Mouse (Mus musculus): Measurements from ENCODE around the gene Zfp462. TPM values are rescaled to one million over a fixed set of nuclear protein-coding genes. Genes with fewer than 3 reads are reported as not detected.
A peak's percentile ranks its signal among the peaks of the same experiment; 100 is the strongest.

Zfp462 gene
- polyA plus RNA-seq, 1 experiment from 2014 or later = 20.2 TPM

DNA sequence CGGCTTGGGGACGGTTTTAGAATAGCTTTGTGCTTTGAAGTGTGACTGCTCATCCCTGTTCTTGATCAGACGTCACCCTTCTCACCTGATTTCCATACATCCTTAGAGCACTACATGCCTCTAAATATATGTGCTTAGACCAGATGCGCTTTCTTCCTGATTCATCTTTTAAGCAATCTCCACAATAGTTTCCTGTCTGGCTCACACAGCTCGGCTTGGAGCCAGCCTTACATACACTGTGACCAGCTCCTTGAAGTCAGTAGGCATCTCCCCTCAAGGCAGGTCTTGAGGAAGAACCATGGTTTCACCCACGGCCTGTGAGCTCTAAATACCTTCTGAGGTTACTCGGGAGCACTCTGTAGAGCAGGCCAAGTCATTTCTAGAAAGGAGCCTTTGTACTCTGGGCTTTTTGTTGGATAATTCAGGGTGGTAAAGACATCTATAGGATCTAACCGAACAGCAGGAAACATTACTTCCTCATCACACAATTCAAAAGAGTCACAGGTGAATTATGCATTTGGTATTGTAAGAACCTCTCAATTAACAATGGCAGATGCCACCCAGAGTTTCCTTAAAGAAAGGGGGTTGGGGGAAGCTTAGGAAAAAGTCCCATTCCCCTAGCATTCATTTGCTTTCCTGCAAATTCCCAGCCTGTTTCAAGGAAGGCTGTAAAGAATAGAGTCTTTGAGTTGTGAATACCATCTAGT, 95.6 kb downstream of the Zfp462 start:
- WGBS = 61% methylated on average over 8 of the region's 8 CpGs
- Histone ChIP-seq H3K4me3 (ENCODE audit: low read depth, low read length) (no peak overlapping the region), H3K9ac (ENCODE audit: low read length) (no peak overlapping the region), H3K27me3 (ENCODE audit: control insufficient read depth, insufficient read depth, low read length) (no peaks in the 10 kb centered on the region), H3K9me3 (ENCODE audit: control insufficient read depth, low read length) (no peaks in the 10 kb centered on the region), H3K4me1 (ENCODE audit: control insufficient read depth, insufficient read depth, low read length) (peaks cover 21% of the 10 kb centered on the region), H3K27ac (ENCODE audit: low read depth, low read length) (no peak overlapping the region; the same call in 1 of the 2 replicates), H3K36me3 (ENCODE audit: control insufficient read depth, insufficient read depth, low read length) (peaks cover 20% of the 10 kb centered on the region), H3K4me2 (no peak overlapping the region)
- DNase-seq (ENCODE audit: low spot score, missing footprints) = peak; percentile 84
- ATAC-seq (ENCODE audit: low FRiP score) = no peak

DNA sequence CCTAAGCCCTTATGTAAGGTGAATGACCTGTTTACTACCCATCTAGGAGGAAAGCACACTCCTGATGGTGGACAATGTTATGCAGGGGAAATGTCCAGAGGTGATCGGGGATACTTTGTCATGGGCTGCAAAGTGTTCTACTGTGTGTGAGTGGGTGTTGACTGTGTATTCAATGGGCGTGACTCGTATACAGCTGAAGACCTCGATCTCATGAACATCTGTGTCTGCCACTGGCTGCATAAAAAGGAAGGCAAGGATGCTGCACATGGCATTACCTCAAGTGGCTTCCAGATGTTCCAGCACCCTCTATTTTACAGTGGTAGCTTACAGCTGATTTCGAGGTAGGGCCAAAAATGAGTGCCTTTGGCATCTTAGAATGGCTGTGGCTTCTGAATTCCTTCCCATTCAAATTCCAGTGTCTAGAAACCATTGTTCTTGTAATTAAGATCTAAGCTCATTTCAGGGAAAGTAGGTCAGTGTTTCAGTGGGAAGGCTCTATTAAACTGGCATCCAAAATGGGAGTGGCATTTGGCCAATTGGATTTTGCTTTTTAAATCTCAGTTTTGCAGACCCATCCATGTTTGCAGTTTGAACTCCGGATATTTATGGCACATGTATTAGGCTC, 96.4 kb downstream of the Zfp462 start:
- H3K4me3 ChIP-seq (ENCODE audit: low read depth, low read length) = no peak overlapping the region
- peaks cover 21% of the 10 kb centered on the region for H3K4me1 ChIP-seq (ENCODE audit: control insufficient read depth, insufficient read depth, low read length)
- H3K27me3 ChIP-seq (ENCODE audit: control insufficient read depth, insufficient read depth, low read length) = no peaks in the 10 kb centered on the region
- no peak overlapping the region for H3K4me2 ChIP-seq
- 90% methylated on average over 6 of the region's 6 CpGs for WGBS
- H3K9me3 ChIP-seq (ENCODE audit: control insufficient read depth, low read length) = no peaks in the 10 kb centered on the region
- ATAC-seq (ENCODE audit: low FRiP score) (no peak), DNase-seq (ENCODE audit: low spot score, missing footprints) (no peak)
- no peak overlapping the region for H3K27ac ChIP-seq (ENCODE audit: low read depth, low read length)
- peaks cover 20% of the 10 kb centered on the region for H3K36me3 ChIP-seq (ENCODE audit: control insufficient read depth, insufficient read depth, low read length)
- H3K9ac ChIP-seq (ENCODE audit: low read length) = no peak overlapping the region

GRCm38 (mm10) chr4:55042573-55042972, 97.7 kb downstream of the Zfp462 start:
- peaks cover 21% of the 10 kb centered on the region for H3K4me1 ChIP-seq (ENCODE audit: control insufficient read depth, insufficient read depth, low read length)
- no peaks in the 10 kb centered on the region for H3K9me3 ChIP-seq (ENCODE audit: control insufficient read depth, low read length)
- H3K4me2 ChIP-seq = no peak overlapping the region
- peak; percentile 89 for DNase-seq (ENCODE audit: low spot score, missing footprints)
- no peaks in the 10 kb centered on the region for H3K27me3 ChIP-seq (ENCODE audit: control insufficient read depth, insufficient read depth, low read length)
- H3K27ac ChIP-seq (ENCODE audit: low read depth, low read length) = no peak overlapping the region
- H3K36me3 ChIP-seq (ENCODE audit: control insufficient read depth, insufficient read depth, low read length) = peaks cover 18% of the 10 kb centered on the region
- ATAC-seq (ENCODE audit: low FRiP score) = no peak
- WGBS = 35% methylated on average over 4 of the region's 4 CpGs
- no peak overlapping the region for H3K9ac ChIP-seq (ENCODE audit: low read length)
- no peak overlapping the region for H3K4me3 ChIP-seq (ENCODE audit: low read depth, low read length)

GRCm38 (mm10) chr4:55047266-55047665, 102.4 kb downstream of the Zfp462 start:
- Histone ChIP-seq H3K27ac (ENCODE audit: low read depth, low read length) (no peak overlapping the region), H3K4me3 (ENCODE audit: low read depth, low read length) (no peak overlapping the region), H3K36me3 (ENCODE audit: control insufficient read depth, insufficient read depth, low read length) (peaks cover 27% of the 10 kb centered on the region), H3K9me3 (ENCODE audit: control insufficient read depth, low read length) (no peaks in the 10 kb centered on the region), H3K4me1 (ENCODE audit: control insufficient read depth, insufficient read depth, low read length) (peaks cover 5% of the 10 kb centered on the region; the same call in 1 of the 2 replicates), H3K9ac (ENCODE audit: low read length) (no peak overlapping the region), H3K27me3 (ENCODE audit: control insufficient read depth, insufficient read depth, low read length) (no peaks in the 10 kb centered on the region), H3K4me2 (no peak overlapping the region)
- ATAC-seq (ENCODE audit: low FRiP score) (no peak), DNase-seq (ENCODE audit: low spot score, missing footprints) (no peak)
- 87% methylated on average over 7 of the region's 7 CpGs for WGBS

GRCm38 (mm10) chr4:55049938-55050610, 105.2 kb downstream of the Zfp462 start:
- DNase-seq (ENCODE audit: low spot score, missing footprints) (no peak), ATAC-seq (ENCODE audit: low FRiP score) (no peak)
- no peak overlapping the region for H3K4me2 ChIP-seq
- no peaks in the 10 kb centered on the region for H3K9me3 ChIP-seq (ENCODE audit: control insufficient read depth, low read length)
- no peaks in the 10 kb centered on the region for H3K4me1 ChIP-seq (ENCODE audit: control insufficient read depth, insufficient read depth, low read length)
- no peak overlapping the region for H3K27ac ChIP-seq (ENCODE audit: low read depth, low read length)
- H3K27me3 ChIP-seq (ENCODE audit: control insufficient read depth, insufficient read depth, low read length) = no peaks in the 10 kb centered on the region
- WGBS = 76% methylated on average over 16 of the region's 16 CpGs
- no peak overlapping the region for H3K4me3 ChIP-seq (ENCODE audit: low read depth, low read length)
- H3K9ac ChIP-seq (ENCODE audit: low read length) = no peak overlapping the region
- peaks cover 46% of the 10 kb centered on the region for H3K36me3 ChIP-seq (ENCODE audit: control insufficient read depth, insufficient read depth, low read length)

- Histone ChIP-seq H3K4me1 (ENCODE audit: control insufficient read depth, insufficient read depth, low read length) (no peaks in the 10 kb centered on the region), H3K4me2 (no peak overlapping the region), H3K9ac (ENCODE audit: low read length) (no peak overlapping the region), H3K4me3 (ENCODE audit: low read depth, low read length) (no peak overlapping the region), H3K9me3 (ENCODE audit: control insufficient read depth, low read length) (no peaks in the 10 kb centered on the region), H3K36me3 (ENCODE audit: control insufficient read depth, insufficient read depth, low read length) (peaks cover 46% of the 10 kb centered on the region), H3K27me3 (ENCODE audit: control insufficient read depth, insufficient read depth, low read length) (no peaks in the 10 kb centered on the region), H3K27ac (ENCODE audit: low read depth, low read length) (no peak overlapping the region)
- DNase-seq (ENCODE audit: low spot score, missing footprints) = no peak
- ATAC-seq (ENCODE audit: low FRiP score) = no peak
- 95% methylated on average over 4 of the region's 4 CpGs for WGBS
Measured at GRCm38 (mm10) chr4:55051345-55051744, 106.5 kb downstream of the Zfp462 start.

GRCm38 (mm10) chr4:55052686-55053085, 107.8 kb downstream of the Zfp462 start:
- H3K9ac ChIP-seq (ENCODE audit: low read length) = no peak overlapping the region
- DNase-seq (ENCODE audit: low spot score, missing footprints) (no peak), ATAC-seq (ENCODE audit: low FRiP score) (no peak)
- no peak overlapping the region for H3K4me2 ChIP-seq
- H3K27me3 ChIP-seq (ENCODE audit: control insufficient read depth, insufficient read depth, low read length) = no peaks in the 10 kb centered on the region
- H3K4me1 ChIP-seq (ENCODE audit: control insufficient read depth, insufficient read depth, low read length) = no peaks in the 10 kb centered on the region
- H3K27ac ChIP-seq (ENCODE audit: low read depth, low read length) = no peak overlapping the region
- WGBS = 90% methylated on average over 10 of the region's 10 CpGs
- H3K9me3 ChIP-seq (ENCODE audit: control insufficient read depth, low read length) = no peaks in the 10 kb centered on the region
- no peak overlapping the region for H3K4me3 ChIP-seq (ENCODE audit: low read depth, low read length)
- H3K36me3 ChIP-seq (ENCODE audit: control insufficient read depth, insufficient read depth, low read length) = peaks cover 50% of the 10 kb centered on the region

- WGBS = 88% methylated on average over 10 of the region's 10 CpGs
- Histone ChIP-seq H3K9me3 (ENCODE audit: control insufficient read depth, low read length) (no peaks in the 10 kb centered on the region), H3K27ac (ENCODE audit: low read depth, low read length) (no peak overlapping the region), H3K36me3 (ENCODE audit: control insufficient read depth, insufficient read depth, low read length) (peaks cover 28% of the 10 kb centered on the region), H3K4me3 (ENCODE audit: low read depth, low read length) (no peak overlapping the region), H3K4me2 (no peak overlapping the region), H3K4me1 (ENCODE audit: control insufficient read depth, insufficient read depth, low read length) (no peaks in the 10 kb centered on the region), H3K27me3 (ENCODE audit: control insufficient read depth, insufficient read depth, low read length) (no peaks in the 10 kb centered on the region), H3K9ac (ENCODE audit: low read length) (no peak overlapping the region)
- DNase-seq (ENCODE audit: low spot score, missing footprints) (no peak), ATAC-seq (ENCODE audit: low FRiP score) (no peak)
Measured at GRCm38 (mm10) chr4:55057666-55058455, 113.0 kb downstream of the Zfp462 start.
